Mouse (Mus musculus) embryo, embryonic 10.5 days (tissue): ENCODE data around the gene Tnpo2.
A peak's percentile ranks its signal among the peaks of the same experiment; 100 is the strongest.

Experiments used
- DNase-seq: peaks from one replicate; pipeline ENCODE4 v3.0.0-alpha.2; 2015; ENCODE audit warnings: low spot score

Gene Tnpo2

GRCm38 (mm10) chr8:85036718-85037365 is at the start of gene Tnpo2:
Gene Tnpo2, plus strand, starts transcription at chr8:85036915.
- DNase-seq = peak; percentile 98

GRCm38 (mm10) chr8:84987388-84987787 is 49.3 kb upstream of the Tnpo2 start:
- no peak for DNase-seq

- DNase-seq = no peak
Measured at GRCm38 (mm10) chr8:84987903-84988302, 48.8 kb upstream of the Tnpo2 start.

- DNase-seq = peak; percentile 44
Measured at GRCm38 (mm10) chr8:84989311-84989731, 47.4 kb upstream of the Tnpo2 start.

GRCm38 (mm10) chr8:84989810-84990209 is 46.9 kb upstream of the Tnpo2 start:
- DNase-seq = peak; percentile 95

GRCm38 (mm10) chr8:84990349-84990748 is 46.4 kb upstream of the Tnpo2 start, which contains the start of gene Hook2:
Gene Hook2, plus strand, starts transcription at chr8:84990603.
- DNase-seq = peak; percentile 99

- peak; percentile 62 for DNase-seq
Measured at GRCm38 (mm10) chr8:84990836-84991235, 45.9 kb upstream of the Tnpo2 start.

GRCm38 (mm10) chr8:84994375-84994774 is 42.3 kb upstream of the Tnpo2 start:
- no peak for DNase-seq

GRCm38 (mm10) chr8:84995680-84996079 is 41.0 kb upstream of the Tnpo2 start:
- no peak for DNase-seq

GRCm38 (mm10) chr8:84996978-84997377 is 39.7 kb upstream of the Tnpo2 start:
- DNase-seq = no peak

GRCm38 (mm10) chr8:84997649-84998295 is 38.9 kb upstream of the Tnpo2 start:
- peak; percentile 94 for DNase-seq

- peak; percentile 39 for DNase-seq
Measured at GRCm38 (mm10) chr8:85007686-85008085, 29.0 kb upstream of the Tnpo2 start.

- DNase-seq = no peak
Measured at GRCm38 (mm10) chr8:85011242-85011641, 25.5 kb upstream of the Tnpo2 start.

- peak; percentile 89 for DNase-seq
Measured at GRCm38 (mm10) chr8:85013230-85013840, 23.4 kb upstream of the Tnpo2 start.

- DNase-seq = no peak
Measured at GRCm38 (mm10) chr8:85014431-85014830, 22.3 kb upstream of the Tnpo2 start, which contains the start of gene Best2. Gene Best2, minus strand, starts transcription at chr8:85014531.

GRCm38 (mm10) chr8:85016724-85017123 is 20.0 kb upstream of the Tnpo2 start:
- DNase-seq = no peak

- no peak for DNase-seq
Measured at GRCm38 (mm10) chr8:85017209-85017608, 19.5 kb upstream of the Tnpo2 start.

GRCm38 (mm10) chr8:85021514-85022055 is 15.1 kb upstream of the Tnpo2 start:
- DNase-seq = no peak

GRCm38 (mm10) chr8:85023846-85024245 is 12.9 kb upstream of the Tnpo2 start:
- DNase-seq = no peak

- DNase-seq = peak; percentile 95
Measured at GRCm38 (mm10) chr8:85025098-85025932, 11.4 kb upstream of the Tnpo2 start, which contains the start of gene Asna1. Gene Asna1, minus strand, starts transcription at chr8:85025281.

GRCm38 (mm10) chr8:85026670-85027515 is 9.8 kb upstream of the Tnpo2 start, which contains the start of gene Trir:
Gene Trir, plus strand, starts transcription at chr8:85026823.
- peak; percentile 99 for DNase-seq
